Mouse (Mus musculus) layer of hippocampus, postnatal 36 days (tissue): ENCODE data around the gene Glrp1. TPM values are rescaled to one million over a fixed set of nuclear protein-coding genes. Genes with fewer than 3 reads are reported as not detected.

ENCODE experiments used
- DNase-seq, 2 experiments: peaks; one replicate each; pipeline ENCODE4 v3.0.0; 2022
- total RNA-seq, 2 experiments: library from RNA; stranded (reverse); gene quantifications; 2 replicates each; pipeline ENCODE4 v1.2.3; 2021

The Glrp1 gene
- total RNA-seq, result not detected

DNA sequence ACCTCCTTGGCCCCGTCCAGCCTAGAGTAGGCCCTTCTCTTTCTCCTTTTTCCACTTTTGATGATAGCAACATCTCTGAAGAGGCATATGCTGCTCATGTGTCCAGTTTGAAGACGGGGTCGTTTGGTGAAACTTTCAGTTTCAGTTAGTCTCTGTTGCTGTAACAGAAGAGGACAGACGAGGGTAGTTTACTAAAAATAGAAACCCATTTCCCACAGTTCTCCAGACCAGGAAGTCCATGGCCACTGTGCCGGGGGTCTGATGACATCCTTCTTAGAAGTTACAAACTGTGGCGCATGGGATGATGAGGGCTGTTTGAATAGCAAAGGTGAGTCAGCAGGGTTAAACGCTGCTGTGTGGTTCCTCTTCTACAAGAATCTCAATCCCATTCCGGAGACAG lies at the start of gene Glrp1:
Gene Glrp1 (minus strand): TSS at position 278 of the 400 bp plus-strand sequence.
- DNase-seq, result no peak

- DNase-seq, result no peak
These were observed 49.4 kb upstream of the Glrp1 start for GRCm38 (mm10) chr1:88559258-88559657.

DNA sequence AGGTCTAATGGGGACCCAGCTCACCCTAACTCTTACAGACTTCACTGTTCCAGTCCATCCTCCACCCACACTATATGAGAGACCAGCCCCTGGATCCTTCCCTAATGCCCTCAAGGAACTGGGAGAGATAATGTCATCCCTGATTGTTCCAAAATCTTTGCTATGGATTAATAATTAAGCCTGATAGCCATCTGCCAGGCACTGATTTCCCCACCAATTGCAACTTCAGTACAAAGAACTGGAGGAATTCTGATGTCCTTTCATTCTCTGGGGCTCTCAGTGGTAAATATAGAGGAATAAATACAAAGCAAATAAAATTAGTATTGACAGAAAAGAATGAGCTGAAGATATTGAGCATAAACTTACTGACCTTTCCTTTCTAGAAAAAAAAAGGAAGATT lies 48.9 kb upstream of the Glrp1 start:
- DNase-seq, result no peak

DNA sequence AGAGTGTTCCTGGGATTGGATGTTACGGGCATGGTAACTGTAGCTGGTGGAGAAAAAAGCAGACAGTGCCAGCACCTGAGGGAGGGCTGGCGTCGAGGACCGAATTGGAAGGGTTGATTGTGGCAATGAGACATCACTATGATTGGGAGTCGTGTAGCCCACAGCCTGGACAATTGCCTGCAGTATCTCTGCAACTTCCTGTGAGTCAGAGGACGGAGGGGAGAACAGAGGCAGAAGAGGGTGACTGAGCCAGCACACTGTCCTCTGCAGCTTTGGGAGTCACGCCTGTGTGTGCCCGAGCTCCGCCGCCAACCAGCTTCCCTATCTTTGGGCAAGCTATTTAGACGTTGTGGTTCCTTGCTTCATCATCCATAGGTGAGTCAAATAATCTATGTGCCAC lies 46.5 kb upstream of the Glrp1 start:
- DNase-seq, result no peak

- no peak for DNase-seq
These were observed 43.8 kb upstream of the Glrp1 start for GRCm38 (mm10) chr1:88553500-88554187.

DNA sequence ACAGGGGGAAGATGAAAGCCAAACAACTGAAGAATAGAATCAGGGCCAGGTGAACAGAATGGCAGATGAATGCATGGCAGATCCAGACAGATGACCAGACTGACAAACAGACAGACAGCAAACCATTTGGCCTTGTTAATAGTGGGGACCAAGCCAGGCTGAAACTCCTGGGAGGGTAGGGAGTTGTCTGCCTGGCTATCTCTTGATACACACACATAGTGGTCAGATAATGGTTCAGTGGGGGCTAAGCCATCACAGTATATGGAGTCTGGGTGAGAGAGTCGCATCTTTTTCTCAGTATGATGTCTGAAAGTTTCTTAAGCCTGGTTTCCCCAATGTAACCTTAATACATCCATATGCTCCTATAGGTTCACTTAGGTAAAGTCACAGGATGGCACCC lies 39.4 kb upstream of the Glrp1 start:
- no peak for DNase-seq

DNA sequence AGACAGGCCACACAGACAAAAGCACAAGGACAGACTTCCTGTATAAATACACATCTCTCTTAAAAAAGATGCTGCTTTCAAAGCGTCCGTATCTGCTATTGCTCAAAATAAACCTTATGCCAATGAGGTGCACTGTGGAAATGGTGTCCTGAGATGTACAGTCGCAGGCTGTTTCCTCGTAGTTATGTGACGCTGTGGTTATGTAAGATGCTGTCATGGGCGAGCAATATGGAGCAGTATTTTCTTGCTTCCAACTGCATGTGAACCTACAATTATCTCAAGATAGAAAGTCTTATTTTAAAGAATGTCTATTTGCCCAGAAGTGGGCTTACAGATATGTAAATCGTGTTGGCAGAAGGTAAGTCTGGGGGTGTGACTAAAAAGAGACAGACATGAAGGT lies 37.3 kb upstream of the Glrp1 start:
- no peak for DNase-seq

- no peak for DNase-seq
These were observed 33.7 kb upstream of the Glrp1 start for GRCm38 (mm10) chr1:88543608-88544007.

DNA sequence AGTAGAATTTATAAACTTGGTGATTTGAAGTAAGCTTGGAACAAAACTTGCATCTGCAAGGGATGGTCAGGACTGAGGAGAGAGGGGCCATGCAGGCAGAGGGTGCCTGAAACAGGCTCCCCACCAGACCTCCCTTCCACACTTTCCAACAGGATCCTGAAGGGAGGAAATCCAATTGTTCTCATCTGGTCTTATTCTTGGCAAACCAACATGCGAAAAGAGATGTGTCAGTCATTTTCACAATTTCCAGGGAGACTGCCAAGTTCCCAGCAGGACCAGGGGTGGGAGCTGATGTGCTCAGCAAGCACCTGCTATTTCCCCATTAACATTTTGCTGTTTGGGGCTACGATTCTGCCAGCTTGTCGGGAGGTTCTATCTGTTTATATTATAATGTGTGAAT lies 30.0 kb upstream of the Glrp1 start:
- DNase-seq, result peak; percentile 12 to 29

GRCm38 (mm10) chr1:88539256-88539655 lies 29.4 kb upstream of the Glrp1 start:
- DNase-seq, result no peak

DNA sequence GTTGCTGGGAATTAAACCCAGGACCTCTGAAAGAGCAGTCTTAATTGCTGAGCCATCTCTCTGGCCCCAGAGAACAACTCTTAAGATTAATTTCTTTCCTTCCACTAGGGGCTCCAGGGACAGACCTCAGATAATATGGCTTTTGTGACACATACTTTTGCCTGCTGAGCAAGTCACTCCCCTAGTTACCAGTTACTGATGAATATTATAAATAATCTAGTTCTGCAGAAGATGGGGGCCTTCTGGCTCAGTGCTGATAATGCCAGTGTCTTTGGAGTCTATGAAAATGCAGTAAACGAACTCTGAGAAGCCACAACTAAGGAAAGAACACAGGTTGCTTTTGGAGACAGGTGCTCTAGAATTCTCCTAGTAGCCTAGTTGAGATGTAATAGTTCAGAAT lies 26.4 kb upstream of the Glrp1 start:
- no peak for DNase-seq

DNA sequence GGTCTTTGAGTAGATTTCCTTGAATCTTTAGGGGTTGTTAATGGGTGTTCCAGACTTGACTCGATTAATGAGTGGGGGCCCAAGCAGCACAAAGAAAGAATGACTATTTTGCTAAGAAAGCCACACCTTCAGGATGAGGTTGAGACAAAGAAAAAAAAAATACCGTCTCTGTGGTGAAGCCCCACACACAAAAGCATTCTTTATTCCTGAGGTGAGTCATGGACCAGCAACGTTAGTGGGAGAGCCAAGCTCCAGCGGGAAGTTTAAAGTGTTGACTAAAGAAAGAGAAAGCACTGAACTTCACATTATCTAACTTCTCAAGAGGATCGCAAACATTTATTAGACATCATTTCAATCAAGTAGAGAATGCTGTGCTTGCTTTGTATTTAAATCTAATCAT lies 24.2 kb upstream of the Glrp1 start:
- no peak for DNase-seq

GRCm38 (mm10) chr1:88526161-88526560 lies 16.3 kb upstream of the Glrp1 start:
- no peak for DNase-seq

- no peak for DNase-seq
These were observed 15.8 kb upstream of the Glrp1 start for GRCm38 (mm10) chr1:88525622-88526021.

DNA sequence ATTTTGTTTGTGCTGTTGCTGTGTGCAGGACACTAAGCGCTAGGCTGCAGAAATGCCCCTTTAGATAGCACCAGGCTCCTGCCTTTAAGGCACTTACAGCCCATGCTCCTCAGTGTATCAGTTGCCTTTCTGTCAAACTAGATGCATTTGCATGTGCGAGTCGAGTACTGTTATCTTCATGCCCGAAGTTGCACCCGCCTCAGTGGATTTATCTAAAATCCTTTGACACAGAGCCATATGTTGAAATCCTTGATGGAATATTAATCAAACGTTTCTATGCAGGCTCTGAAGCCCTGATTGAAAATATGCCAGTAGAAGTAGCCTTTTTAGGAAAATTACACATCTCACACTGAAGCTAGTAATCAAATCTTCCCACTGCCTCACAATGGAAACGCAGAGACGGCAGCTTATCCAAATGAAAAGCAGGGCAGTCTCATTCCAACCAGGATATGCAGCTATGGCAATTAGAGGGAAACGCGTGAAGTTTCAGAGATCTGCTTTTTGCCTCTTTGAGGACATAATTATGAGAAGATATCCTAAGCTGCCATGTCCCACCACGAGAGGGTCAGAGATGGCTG lies 11.4 kb upstream of the Glrp1 start:
- DNase-seq, result no peak

DNA sequence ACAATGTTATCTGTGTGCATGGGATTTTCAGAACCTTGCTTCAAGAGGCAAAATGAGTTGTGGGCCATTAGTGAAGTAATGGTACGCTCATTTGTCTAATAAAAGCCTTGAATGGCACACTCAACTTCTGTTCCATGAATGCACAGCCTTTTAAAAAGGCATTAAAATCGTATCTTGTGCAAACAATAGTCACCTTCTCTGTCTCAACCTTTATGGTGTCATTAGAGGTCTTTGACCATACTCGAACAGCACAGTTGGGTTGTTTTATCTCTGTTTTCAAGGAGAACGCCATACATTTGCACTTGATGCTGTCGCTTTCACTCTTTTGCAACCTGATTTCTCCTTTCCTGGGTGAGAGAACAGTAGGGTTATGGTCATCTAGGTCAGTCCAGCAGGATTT lies 3.7 kb upstream of the Glrp1 start:
- DNase-seq, result no peak

- no peak for DNase-seq
These were observed 2.0 kb downstream of the Glrp1 start for GRCm38 (mm10) chr1:88507886-88508285.

DNA sequence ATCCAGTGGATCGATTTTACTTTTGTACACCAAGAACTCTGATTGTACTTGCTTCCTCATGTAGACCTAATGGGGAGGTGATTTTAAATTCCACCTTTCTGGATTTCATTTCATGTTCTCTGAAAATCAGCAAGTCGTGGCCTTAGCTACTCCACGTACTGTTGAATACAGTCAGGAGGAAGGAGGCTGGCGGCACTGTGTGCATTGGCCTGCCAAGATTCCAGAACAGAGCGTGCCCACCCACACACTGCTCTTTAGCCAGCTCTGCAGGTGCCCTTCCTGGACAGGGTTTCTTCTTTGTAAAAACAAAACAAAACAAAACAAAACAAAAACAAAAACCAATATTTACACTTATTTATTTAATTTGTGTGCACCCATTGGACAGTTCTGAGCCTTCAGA lies 2.7 kb downstream of the Glrp1 start:
- DNase-seq, result no peak

GRCm38 (mm10) chr1:88506412-88506811 lies 3.5 kb downstream of the Glrp1 start:
- DNase-seq, result no peak

GRCm38 (mm10) chr1:88505697-88506096 lies 4.2 kb downstream of the Glrp1 start:
- DNase-seq, result no peak

DNA sequence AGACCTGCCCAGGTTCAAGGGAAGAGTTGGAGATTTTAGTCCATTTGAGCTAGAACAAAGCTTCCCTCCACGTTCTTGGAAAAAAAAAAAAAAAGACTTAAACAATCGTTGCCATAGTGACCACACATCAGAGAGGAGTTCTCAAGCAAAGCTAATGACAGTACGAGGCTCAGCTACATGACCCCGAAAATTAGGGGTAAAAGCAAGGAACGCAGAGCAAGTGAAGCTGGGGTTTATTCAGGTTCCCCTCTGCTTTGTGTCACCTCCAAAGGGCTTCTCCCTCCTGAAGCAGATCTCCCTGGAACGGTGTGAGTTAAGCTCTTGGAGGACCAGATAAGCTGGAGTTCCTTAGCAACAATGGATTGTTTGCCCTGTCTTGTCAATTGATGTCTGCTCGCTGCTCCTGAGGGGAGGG lies 5.3 kb downstream of the Glrp1 start:
- no peak for DNase-seq

GRCm38 (mm10) chr1:88502822-88503221 lies 7.0 kb downstream of the Glrp1 start:
- DNase-seq, result no peak

DNA sequence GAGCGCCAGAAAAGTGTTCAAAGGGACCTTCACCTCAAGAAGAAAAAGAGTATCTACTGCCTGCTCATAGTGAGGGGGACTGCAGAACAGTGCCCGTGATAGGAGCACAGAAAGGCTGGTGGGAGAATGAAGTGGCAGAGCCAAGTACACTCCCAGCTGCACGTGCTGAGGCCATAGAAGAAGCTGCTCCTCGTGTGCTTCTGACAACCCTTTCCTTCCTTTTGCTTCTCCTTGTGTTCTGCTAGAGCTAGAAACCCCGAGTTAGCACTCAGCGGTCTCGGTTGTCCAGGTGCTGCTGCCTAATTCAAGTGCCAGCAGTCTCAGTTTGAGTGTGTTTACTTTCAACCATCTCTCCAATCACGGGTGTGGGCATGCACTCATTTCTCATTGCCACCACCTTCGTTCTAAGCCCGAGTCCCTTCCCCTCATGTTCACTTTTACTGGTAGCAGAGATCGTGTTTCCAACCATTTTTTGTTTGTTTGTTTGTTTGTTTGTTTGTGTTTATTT lies 10.6 kb downstream of the Glrp1 start:
- no peak for DNase-seq

DNA sequence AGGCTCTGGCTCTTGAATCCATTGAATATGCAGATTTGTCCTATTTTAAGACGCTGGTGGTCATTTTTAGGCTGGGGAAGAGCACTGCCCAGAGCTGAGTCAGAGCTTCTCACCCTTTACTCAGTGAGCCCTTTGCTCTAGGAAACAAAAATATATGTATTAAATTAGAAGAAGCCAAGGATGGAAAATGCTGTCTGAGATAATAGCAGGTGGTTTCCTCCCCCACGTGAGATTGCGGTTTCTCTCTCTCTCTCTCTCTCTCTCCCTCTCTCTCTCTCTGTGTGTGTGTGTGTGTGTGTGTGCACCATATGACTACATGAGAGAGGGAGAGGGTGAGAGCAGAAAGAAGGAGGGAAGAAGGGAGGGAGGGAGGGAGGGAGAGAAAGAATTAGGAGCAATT lies 12.5 kb downstream of the Glrp1 start:
- no peak for DNase-seq

- no peak for DNase-seq
These were observed 17.5 kb downstream of the Glrp1 start for GRCm38 (mm10) chr1:88492415-88492814.
